Mouse (Mus musculus) megakaryocyte, embryonic 14.5 days (primary cell): ENCODE measurements around the gene Cadm1.

Experiments used
- FLI1 ChIP-seq: IDR thresholded peaks from 2 replicates; pipeline ENCODE4 v1.6.1; 2012; ENCODE audit warnings: low read length, inconsistent platforms, mixed read lengths
- GATA1 ChIP-seq: IDR thresholded peaks from 3 replicates; pipeline ENCODE4 v1.6.1; 2012; ENCODE audit warnings: mixed read lengths, low read length, inconsistent platforms, borderline replicate concordance

DNA sequence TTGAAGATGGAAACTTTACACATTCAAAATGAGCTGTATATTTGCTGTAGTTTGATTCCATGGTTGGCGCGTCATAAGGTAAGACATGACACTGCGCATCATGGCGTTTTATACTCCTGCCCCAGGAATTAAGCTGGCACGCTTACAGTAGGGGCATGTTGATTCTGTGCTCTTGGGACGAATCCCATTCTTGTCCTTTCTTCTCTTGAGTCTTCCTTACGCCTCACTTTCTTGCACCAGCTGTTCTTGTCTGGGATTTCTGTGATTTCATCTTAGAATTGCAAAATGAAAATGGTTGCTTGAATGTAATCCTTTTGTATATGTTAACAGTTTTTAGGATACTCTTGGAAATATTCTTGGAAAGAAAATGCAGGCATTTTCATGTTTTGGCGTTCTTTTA, 56.9 kb downstream of the Cadm1 start:
- no peak for TF ChIP-seq GATA1
- TF ChIP-seq FLI1 = no peak
